Comparison of ENCODE assay signal across 26 mouse cellular contexts in genomic region chr6:52837792-52838191, GRCm38 (mm10).
DNase-seq lines count a peak whose midpoint lies in the region; ATAC-seq and TF ChIP-seq lines count a peak whose summit lies in the region.
"Had no signal": no experiment of that assay in that cellular context is flagged by ENCODE, and none has a peak within 500 bp of the region (broad histone marks: within the 10 kb centered on the region; RNA-seq: fewer than 3 reads in every experiment).

No protein-coding gene starts in this region.

- H3K4me3 ChIP-seq in hindbrain, embryonic 14.5 days (replicated peaks; ENCODE audit: low read length) = no peak overlapping the region
- no peak overlapping the region for H3K4me3 ChIP-seq in hindbrain, embryonic 10.5 days
- no peak overlapping the region for H3K4me3 ChIP-seq in C2C12 (ENCODE audit: insufficient read depth, poor library complexity, severe bottlenecking)
- no peak overlapping the region for H3K4me3 ChIP-seq in MEL (ENCODE audit: control insufficient read depth in 1 of 2, insufficient read depth in 1 of 2, low read depth in 2 of 2, low read length in 2 of 2)
- H3K4me3 ChIP-seq in limb, embryonic 10.5 days = peak overlapping the region; percentile 12; the same call in 1 of the 2 replicates
- no peak overlapping the region for H3K4me3 ChIP-seq in midbrain, embryonic 10.5 days
- H3K4me3 ChIP-seq: forebrain, embryonic 13.5 days; hindbrain, embryonic 12.5 days; liver, embryonic 12.5 days had no signal

- no peak overlapping the region for H3K4me2 ChIP-seq in hindbrain, embryonic 14.5 days (replicated peaks)
- H3K4me2 ChIP-seq: forebrain, embryonic 13.5 days; hindbrain, embryonic 12.5 days; liver, embryonic 12.5 days; midbrain, embryonic 11.5 days had no signal

- WGBS in hindbrain, embryonic 14.5 days = 58% methylated on average over 4 of the region's 4 CpGs
- WGBS in hindbrain, embryonic 10.5 days = 66% methylated on average over 4 of the region's 4 CpGs
- WGBS in limb, embryonic 10.5 days = 46% methylated on average over 4 of the region's 4 CpGs
- WGBS in midbrain, embryonic 10.5 days = 80% methylated on average over 4 of the region's 4 CpGs

- H3K79me3 ChIP-seq in C2C12 (ENCODE audit: low read depth) = no peaks in the 10 kb centered on the region

- TF ChIP-seq RAD21 in MEL (IDR thresholded peaks at IDR 0.05; ENCODE audit: low read depth, low read length) = no peak

- H3K9me3 ChIP-seq in hindbrain, embryonic 14.5 days (ENCODE audit: control insufficient read depth, low read length) = no peaks in the 10 kb centered on the region
- H3K9me3 ChIP-seq in hindbrain, embryonic 10.5 days = no peaks in the 10 kb centered on the region
- H3K9me3 ChIP-seq in MEL (replicated peaks; ENCODE audit: insufficient read depth, low read length) = no peaks in the 10 kb centered on the region
- no peaks in the 10 kb centered on the region for H3K9me3 ChIP-seq in limb, embryonic 10.5 days (replicated peaks)
- no peaks in the 10 kb centered on the region for H3K9me3 ChIP-seq in midbrain, embryonic 10.5 days (replicated peaks)
- H3K9me3 ChIP-seq: forebrain, embryonic 13.5 days; hindbrain, embryonic 12.5 days; liver, embryonic 12.5 days had no signal

- no peaks in the 10 kb centered on the region for H3K27me3 ChIP-seq in hindbrain, embryonic 14.5 days (ENCODE audit: control insufficient read depth, insufficient read depth, low read length)
- peaks cover 3% of the 10 kb centered on the region; the same call in 1 of the 2 replicates for H3K27me3 ChIP-seq in hindbrain, embryonic 10.5 days (ENCODE audit: insufficient read depth, poor library complexity, severe bottlenecking)
- no peaks in the 10 kb centered on the region for H3K27me3 ChIP-seq in C2C12 (ENCODE audit: control insufficient read depth, insufficient read depth, insufficient read length)
- H3K27me3 ChIP-seq in MEL (ENCODE audit: control insufficient read depth in 1 of 2, insufficient read depth in 2 of 2, low read length in 2 of 2) = peaks cover 0 to 1% of the 10 kb centered on the region in 2 experiments; a peak in 1 of 4 replicates
- peaks cover 51% of the 10 kb centered on the region for H3K27me3 ChIP-seq in limb, embryonic 10.5 days (ENCODE audit: low read depth, poor library complexity, severe bottlenecking)
- H3K27me3 ChIP-seq in midbrain, embryonic 10.5 days (ENCODE audit: low read depth, poor library complexity, severe bottlenecking) = no peaks in the 10 kb centered on the region
- H3K27me3 ChIP-seq: hindbrain, embryonic 12.5 days; liver, embryonic 12.5 days had no signal

- no peak for TF ChIP-seq POLR2A in MEL (IDR thresholded peaks at IDR 0.05; ENCODE audit: control insufficient read depth in 1 of 2, insufficient read depth in 1 of 2, low read depth in 1 of 2, low read length in 2 of 2, poor library complexity in 1 of 2)

- no peak for TF ChIP-seq CTCF in C2C12 (IDR thresholded peaks at IDR 0.05; ENCODE audit: control insufficient read depth, insufficient read depth, insufficient read length)
- no peak for TF ChIP-seq CTCF in MEL (IDR thresholded peaks at IDR 0.05 in 2 of 3, conservative IDR thresholded peaks at IDR 0.05 in 1 of 3; ENCODE audit: control insufficient read depth in 1 of 3, insufficient read depth in 1 of 3, low read depth in 2 of 3, low read length in 3 of 3, poor library complexity in 1 of 3, severe bottlenecking in 1 of 3)

- 0 out of 2 replicates have a peak overlapping the region, but pooled peaks have one; percentile 14 for H3K27ac ChIP-seq in hindbrain, embryonic 14.5 days
- H3K27ac ChIP-seq in hindbrain, embryonic 10.5 days = no peak overlapping the region
- no peak overlapping the region for H3K27ac ChIP-seq in MEL (ENCODE audit: control insufficient read depth, low read depth, low read length)
- H3K27ac ChIP-seq in limb, embryonic 10.5 days = peak overlapping the region; percentile 46; the same call in 1 of the 2 replicates
- no peak overlapping the region for H3K27ac ChIP-seq in midbrain, embryonic 10.5 days (replicated peaks)
- H3K27ac ChIP-seq: forebrain, embryonic 13.5 days; hindbrain, embryonic 12.5 days; liver, embryonic 12.5 days had no signal

- no peak for DNase-seq in hindbrain, embryonic 14.5 days (ENCODE audit: low spot score)
- no peak for DNase-seq in hindbrain, embryonic 10.5 days (ENCODE audit: low spot score)
- DNase-seq in MEL (ENCODE audit: low read depth, low spot score) = no peak
- no peak for DNase-seq in limb, embryonic 10.5 days (ENCODE audit: low spot score)
- no peak for DNase-seq in thymus, adult 18-20 months
- no peak for DNase-seq in midbrain, embryonic 10.5 days (ENCODE audit: low spot score)
- no peak for DNase-seq in cerebellum, adult 9-11 months
- DNase-seq: adrenal gland, adult 2 months; cerebellum, adult 11-12 months; cerebellum, postnatal 25 days; embryo, embryonic 11 days; gastrocnemius, postnatal 10 days; heart, adult 11 months; heart, postnatal 14 days; kidney, adult 18-20 months; kidney, postnatal 14 days; layer of hippocampus, postnatal 36 days; lung, adult 18-20 months; right cerebral cortex, postnatal 14 days; spleen, adult 18-20 months had no signal

- no peak for ATAC-seq in hindbrain, embryonic 14.5 days (ENCODE audit: low FRiP score)
- ATAC-seq: inflammation-experienced regulatory T-cells, adult 6 months; liver, embryonic 12.5 days had no signal

- peaks cover 34% of the 10 kb centered on the region for H3K4me1 ChIP-seq in hindbrain, embryonic 14.5 days (replicated peaks; ENCODE audit: control insufficient read depth, insufficient read depth, low read length)
- peaks cover 39% of the 10 kb centered on the region for H3K4me1 ChIP-seq in hindbrain, embryonic 10.5 days (replicated peaks)
- H3K4me1 ChIP-seq in MEL (ENCODE audit: control insufficient read depth in 1 of 2, insufficient read depth in 2 of 2, low read length in 2 of 2) = no peaks in the 10 kb centered on the region
- H3K4me1 ChIP-seq in limb, embryonic 10.5 days = peaks cover 68% of the 10 kb centered on the region
- H3K4me1 ChIP-seq in midbrain, embryonic 10.5 days = peaks cover 22% of the 10 kb centered on the region
- H3K4me1 ChIP-seq: liver, embryonic 12.5 days had no signal

- no peak overlapping the region for H3K9ac ChIP-seq in hindbrain, embryonic 14.5 days
- no peak overlapping the region for H3K9ac ChIP-seq in MEL (ENCODE audit: control insufficient read depth, low read depth, low read length, poor library complexity, severe bottlenecking)
- H3K9ac ChIP-seq: forebrain, embryonic 13.5 days; hindbrain, embryonic 12.5 days; liver, embryonic 12.5 days had no signal

- no peaks in the 10 kb centered on the region for H3K36me3 ChIP-seq in hindbrain, embryonic 14.5 days (replicated peaks; ENCODE audit: control insufficient read depth, insufficient read depth)
- no peaks in the 10 kb centered on the region for H3K36me3 ChIP-seq in hindbrain, embryonic 10.5 days
- H3K36me3 ChIP-seq in C2C12 (ENCODE audit: control insufficient read depth, insufficient read depth) (no peaks in the 10 kb centered on the region), MEL (ENCODE audit: control insufficient read depth in 1 of 2, insufficient read depth in 2 of 2, low read length in 2 of 2) (peaks cover 0 to 2% of the 10 kb centered on the region in 2 experiments; a peak in 2 of 4 replicates)
- H3K36me3 ChIP-seq in limb, embryonic 10.5 days = no peaks in the 10 kb centered on the region
- no peaks in the 10 kb centered on the region for H3K36me3 ChIP-seq in midbrain, embryonic 10.5 days
- H3K36me3 ChIP-seq: hindbrain, embryonic 12.5 days; liver, embryonic 12.5 days had no signal

- TF ChIP-seq EP300 in MEL (IDR thresholded peaks at IDR 0.05; ENCODE audit: low read depth in 1 of 2, low read length in 2 of 2) = no peak

- H3K79me2 ChIP-seq in C2C12 (ENCODE audit: control insufficient read depth, insufficient read depth) (no peaks in the 10 kb centered on the region), MEL (ENCODE audit: control insufficient read depth, insufficient read depth, low read length, poor library complexity) (no peaks in the 10 kb centered on the region)

- H3ac ChIP-seq in C2C12 (ENCODE audit: control insufficient read depth, insufficient read length, low read depth) = no peak overlapping the region

TF ChIP-seq in C2C12, 6 proteins besides CTCF, POLR2A, EP300 and RAD21:
- TF ChIP-seq USF1 (IDR thresholded peaks at IDR 0.05; ENCODE audit: low read depth) = peak; percentile 70
- TF ChIP-seq MAX (IDR thresholded peaks at IDR 0.05) = no peak

TF ChIP-seq in MEL, 35 proteins besides CTCF, POLR2A, EP300 and RAD21:
- TF ChIP-seq USF2 (IDR thresholded peaks at IDR 0.05; ENCODE audit: borderline replicate concordance in 1 of 2, insufficient read depth in 1 of 2, low read depth in 1 of 2, low read length in 2 of 2) (0 out of 4 replicates have a peak, but pooled peaks of 1 of the 2 experiments have one; percentile 12), NELFE (IDR thresholded peaks at IDR 0.05; ENCODE audit: low read depth, low read length) (no peak), USF1 (IDR thresholded peaks at IDR 0.05; ENCODE audit: low read depth, low read length) (peak; percentile 62; the same call in 1 of the 2 replicates)

Comparison
In these comparisons a context has a peak if more than half of its experiments do, and no peak if none do; other contexts are left out.
1. H3K27ac ChIP-seq: peak in hindbrain, embryonic 14.5 days (single experiment) and limb, embryonic 10.5 days (single experiment); none in hindbrain, embryonic 10.5 days (single experiment), MEL (single experiment) and midbrain, embryonic 10.5 days (single experiment).